Mouse (Mus musculus): ENCODE measurements around the gene Vmn2r114.
"Not testable (repeated sequence)": the region's sequence is repeated elsewhere in the genome, so short reads cannot be mapped to it uniquely, and the experiment has no call there.

Gene Vmn2r114

GRCm38 (mm10) chr17:23312437-23312836 is at the start of gene Vmn2r114:
Gene Vmn2r114 (minus strand): TSS chr17:23312537.
- DNase-seq: not testable (repeated sequence)

DNA sequence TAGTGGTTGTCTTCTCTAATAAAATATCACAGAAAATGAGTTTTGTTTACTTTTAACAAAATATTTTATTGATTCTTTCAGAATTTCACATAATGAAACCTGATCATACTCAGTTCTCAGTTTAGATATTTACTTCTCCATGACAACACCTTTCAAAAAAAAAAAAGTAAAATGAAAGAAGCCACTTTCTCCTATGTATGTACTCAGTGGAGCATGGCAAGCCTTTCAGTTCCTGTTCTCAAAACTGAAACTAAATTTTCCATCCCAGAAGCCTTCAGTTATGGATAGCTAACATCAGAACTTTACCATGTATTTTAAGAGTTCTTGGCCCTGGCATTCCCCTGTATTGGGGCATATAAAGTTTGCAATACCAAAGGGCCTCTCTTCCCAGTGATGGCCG is 39.3 kb upstream of the Vmn2r114 start:
- no peak for DNase-seq

DNA sequence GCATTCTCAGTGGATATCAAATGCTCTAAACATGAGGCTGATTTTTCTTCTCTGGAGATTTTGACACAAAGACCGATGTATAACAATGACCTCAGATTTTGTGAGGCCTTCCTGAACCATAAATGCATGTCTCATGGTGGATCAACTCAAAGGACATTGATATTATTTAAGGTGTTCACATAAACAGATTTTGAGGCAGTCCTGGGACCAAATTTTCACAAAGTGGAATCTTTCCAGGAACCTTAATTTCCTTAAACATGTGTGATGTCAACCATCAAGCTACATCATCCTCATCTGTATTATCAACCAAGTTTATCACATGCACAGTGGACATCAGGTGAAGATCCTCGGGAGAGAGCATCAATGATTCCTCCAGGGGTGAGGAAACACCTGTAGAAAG is 31.1 kb upstream of the Vmn2r114 start, which contains the start of gene Vmn2r115:
Gene Vmn2r115 (plus strand): TSS at position 301 of the 400 bp plus-strand sequence.
- DNase-seq: not testable (repeated sequence)

DNA sequence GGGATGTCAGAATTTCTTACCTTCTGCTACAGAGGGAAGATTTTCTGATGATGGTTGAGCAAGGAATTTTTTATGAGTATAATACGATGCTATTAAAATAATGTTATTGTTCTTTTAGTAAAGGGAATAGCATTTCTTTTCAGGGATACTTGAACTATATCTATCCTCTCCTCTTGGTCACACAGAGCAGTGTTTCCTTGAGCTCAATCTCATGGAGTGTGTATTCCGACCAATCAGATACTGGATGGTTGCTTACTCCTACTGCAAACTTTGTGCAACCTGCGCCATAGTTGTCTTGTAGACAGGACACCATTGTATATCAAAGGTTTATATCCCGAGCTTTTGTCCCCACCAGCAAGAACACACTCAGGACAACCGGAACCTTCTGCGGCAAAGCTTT is 18.3 kb upstream of the Vmn2r114 start:
- no peak for DNase-seq

All from kidney, postnatal 25 days (tissue).